Mouse (Mus musculus) lung, embryonic 16.5 days (tissue): ENCODE data around the gene Clmn. TPM values are rescaled to one million over a fixed set of nuclear protein-coding genes. Genes with fewer than 3 reads are reported as not detected.

ENCODE experiments used
- ATAC-seq: fragments of 200-750 bp; cut with Nextera tagmentation; 2 replicates; pipeline ENCODE4 v1.8.0; 2017; ENCODE audit warnings: low read depth, mild to moderate bottlenecking, moderate library complexity
- H3K27ac ChIP-seq: fragments of 300-500 bp; sonication (generic); 2 replicates; pipeline ENCODE4 v1.5.1; 2014; ENCODE audit warnings: mild to moderate bottlenecking, control low read depth, low read length
- H3K27me3 ChIP-seq: fragments of 300-500 bp; sonication (generic); 2 replicates; pipeline ENCODE4 v1.6.1; 2014; ENCODE audit warnings: low read depth, low read length, mixed read lengths; ENCODE audit not compliant: control insufficient read depth, insufficient read depth
- H3K36me3 ChIP-seq: fragments of 300-500 bp; sonication (generic); 2 replicates; pipeline ENCODE4 v1.6.1; 2014; ENCODE audit warnings: low read length; ENCODE audit not compliant: control insufficient read depth, insufficient read depth
- H3K4me1 ChIP-seq: fragments of 300-500 bp; sonication (generic); replicated peaks from 2 replicates; pipeline ENCODE4 v1.6.1; 2014; ENCODE audit warnings: low read length, mixed read lengths; ENCODE audit not compliant: control insufficient read depth, insufficient read depth
- H3K4me2 ChIP-seq: fragments of 300-500 bp; sonication (generic); 2 replicates; pipeline ENCODE4 v1.6.1; 2014; ENCODE audit warnings: low read depth, low read length, control low read depth
- H3K4me3 ChIP-seq: fragments of 300-500 bp; sonication (generic); 2 replicates; pipeline ENCODE4 v1.5.1; 2014; ENCODE audit warnings: mild to moderate bottlenecking, low read length, control low read depth
- H3K9ac ChIP-seq: fragments of 300-500 bp; sonication (generic); 2 replicates; pipeline ENCODE4 v1.6.1; 2014; ENCODE audit warnings: low read length, control low read depth
- H3K9me3 ChIP-seq: fragments of 300-500 bp; sonication (generic); 2 replicates; pipeline ENCODE4 v1.6.1; 2016; ENCODE audit warnings: low read length; ENCODE audit not compliant: control insufficient read depth
- WGBS: fragments of 180-500 bp; shearing (Covaris S2); extraction: QIAGEN DNeasy Blood & Tissue Kit; methylation state at CpG from one replicate; pipeline ENCODE4 v1.1.7; 2014; 5-methylcytosine and 5-hydroxymethylcytosine counted together
- polyA plus RNA-seq: library from polyadenylated mRNA; unstranded; fragments of >200 nt; fragmentation: Nextera tagmentation; extraction: Ambion mirVana; gene quantifications from 2 replicates; pipeline ENCODE4 v1.2.1, GENCODE M21; 2015

The Clmn gene
- polyA plus RNA-seq, 1 experiment from 2014 or later, result 3.4 TPM

- WGBS, result 77% methylated on average over 3 of the region's 3 CpGs
- Histone ChIP-seq H3K36me3 (no peaks in the 10 kb centered on the region), H3K9ac (no peak overlapping the region), H3K9me3 (0 out of 2 replicates have a peak, but pooled peaks cover under 1% of the 10 kb centered on the region), H3K27me3 (no peaks in the 10 kb centered on the region), H3K27ac (peak overlapping the region; percentile 62; the same call in 1 of the 2 replicates), H3K4me1 (peaks cover 14% of the 10 kb centered on the region), H3K4me2 (no peak overlapping the region), H3K4me3 (no peak overlapping the region)
- no peak for ATAC-seq
These were observed 3.6 kb upstream of the Clmn start for GRCm38 (mm10) chr12:104868430-104868829.

GRCm38 (mm10) chr12:104867851-104868250, 3.0 kb upstream of the Clmn start:
- no peaks in the 10 kb centered on the region for H3K27me3 ChIP-seq
- WGBS, result 52% methylated on average over 6 of the region's 6 CpGs
- ATAC-seq, result peak; percentile 77
- peaks cover 3% of the 10 kb centered on the region; the same call in 1 of the 2 replicates for H3K9me3 ChIP-seq
- no peak overlapping the region for H3K9ac ChIP-seq
- no peak overlapping the region for H3K4me2 ChIP-seq
- no peak overlapping the region for H3K4me3 ChIP-seq
- H3K27ac ChIP-seq, result peak overlapping the region; percentile 41
- H3K4me1 ChIP-seq, result peaks cover 14% of the 10 kb centered on the region
- no peaks in the 10 kb centered on the region for H3K36me3 ChIP-seq

DNA sequence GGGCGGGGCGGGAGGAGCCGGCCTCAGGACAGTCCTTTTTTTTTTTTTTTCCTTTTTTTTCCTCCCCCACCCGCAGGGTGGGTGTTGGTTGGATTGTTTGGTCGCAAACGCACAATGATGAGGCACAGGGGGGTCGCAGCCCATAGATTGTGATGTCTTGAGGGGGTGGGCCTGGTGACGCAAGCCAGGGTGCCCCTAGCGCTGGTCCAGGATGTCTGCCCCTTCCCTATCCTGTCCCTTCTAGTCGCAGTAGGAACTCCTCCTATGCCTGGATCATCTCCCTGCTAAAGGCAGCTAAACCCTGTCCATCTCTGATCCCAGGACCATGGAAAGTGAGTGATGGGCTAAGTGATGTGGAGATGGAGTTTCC, 275 bp upstream of the Clmn start:
- Histone ChIP-seq H3K4me3 (peak overlapping the region; percentile 85), H3K27me3 (no peaks in the 10 kb centered on the region), H3K36me3 (no peaks in the 10 kb centered on the region), H3K4me1 (peaks cover 14% of the 10 kb centered on the region), H3K27ac (no peak overlapping the region), H3K9ac (peak overlapping the region; percentile 82), H3K9me3 (peaks cover 3% of the 10 kb centered on the region; the same call in 1 of the 2 replicates), H3K4me2 (peak overlapping the region; percentile 98)
- 2% methylated on average over 6 of the region's 10 CpGs for WGBS
- ATAC-seq, result peak; percentile 36

GRCm38 (mm10) chr12:104863653-104864052, 1.2 kb downstream of the Clmn start:
- WGBS, result 63% methylated on average over 7 of the region's 7 CpGs
- no peaks in the 10 kb centered on the region for H3K36me3 ChIP-seq
- peak overlapping the region; percentile 98 for H3K4me2 ChIP-seq
- peaks cover 16% of the 10 kb centered on the region for H3K4me1 ChIP-seq
- ATAC-seq, result no peak
- H3K9me3 ChIP-seq, result peaks cover 3% of the 10 kb centered on the region; the same call in 1 of the 2 replicates
- H3K27me3 ChIP-seq, result no peaks in the 10 kb centered on the region
- H3K4me3 ChIP-seq, result peak overlapping the region; percentile 85
- no peak overlapping the region for H3K9ac ChIP-seq
- no peak overlapping the region for H3K27ac ChIP-seq

GRCm38 (mm10) chr12:104859140-104859539, 5.7 kb downstream of the Clmn start:
- no peak overlapping the region for H3K27ac ChIP-seq
- no peak overlapping the region for H3K9ac ChIP-seq
- no peak for ATAC-seq
- peaks cover 4% of the 10 kb centered on the region; the same call in 1 of the 2 replicates for H3K4me1 ChIP-seq
- WGBS, result 54% methylated on average over 7 of the region's 7 CpGs
- no peaks in the 10 kb centered on the region for H3K27me3 ChIP-seq
- peaks cover 3% of the 10 kb centered on the region; the same call in 1 of the 2 replicates for H3K9me3 ChIP-seq
- H3K36me3 ChIP-seq, result no peaks in the 10 kb centered on the region
- no peak overlapping the region for H3K4me3 ChIP-seq
- H3K4me2 ChIP-seq, result no peak overlapping the region

GRCm38 (mm10) chr12:104858732-104859131, 6.1 kb downstream of the Clmn start:
- Histone ChIP-seq H3K4me2 (no peak overlapping the region), H3K27ac (no peak overlapping the region), H3K4me1 (peaks cover 4% of the 10 kb centered on the region; the same call in 1 of the 2 replicates), H3K36me3 (no peaks in the 10 kb centered on the region), H3K9me3 (peaks cover 3% of the 10 kb centered on the region; the same call in 1 of the 2 replicates), H3K27me3 (no peaks in the 10 kb centered on the region), H3K9ac (no peak overlapping the region), H3K4me3 (no peak overlapping the region)
- 74% methylated on average over 5 of the region's 5 CpGs for WGBS
- no peak for ATAC-seq

GRCm38 (mm10) chr12:104857614-104858013, 7.3 kb downstream of the Clmn start:
- no peak overlapping the region for H3K4me3 ChIP-seq
- 74% methylated on average over 10 of the region's 10 CpGs for WGBS
- H3K36me3 ChIP-seq, result no peaks in the 10 kb centered on the region
- H3K27ac ChIP-seq, result no peak overlapping the region
- H3K4me1 ChIP-seq, result peaks cover 2% of the 10 kb centered on the region; the same call in 1 of the 2 replicates
- ATAC-seq, result no peak
- H3K9me3 ChIP-seq, result no peaks in the 10 kb centered on the region
- no peaks in the 10 kb centered on the region for H3K27me3 ChIP-seq
- H3K4me2 ChIP-seq, result no peak overlapping the region
- no peak overlapping the region for H3K9ac ChIP-seq

DNA sequence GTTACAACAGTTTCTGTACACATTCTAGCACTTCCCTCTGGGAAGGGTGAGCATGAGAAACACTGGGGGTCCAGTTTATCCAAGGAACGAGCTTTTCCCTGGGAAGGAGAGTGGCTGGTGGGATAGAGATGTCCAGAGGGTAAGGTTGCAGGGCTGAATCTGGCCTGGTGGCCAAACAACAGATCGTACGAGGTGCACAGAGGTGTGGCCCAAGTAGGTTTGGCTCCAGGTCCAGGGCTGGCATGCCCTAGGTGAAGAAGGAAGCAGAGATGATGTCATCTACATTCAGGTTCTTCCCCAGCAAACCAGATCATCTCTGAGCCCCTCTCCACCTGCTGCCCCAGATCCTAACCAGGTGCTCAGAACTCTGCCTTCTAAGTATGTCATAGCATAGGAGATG, 8.3 kb downstream of the Clmn start:
- Histone ChIP-seq H3K27me3 (no peaks in the 10 kb centered on the region), H3K9me3 (no peaks in the 10 kb centered on the region), H3K4me2 (no peak overlapping the region), H3K4me3 (no peak overlapping the region), H3K4me1 (peaks cover 6% of the 10 kb centered on the region), H3K27ac (no peak overlapping the region), H3K9ac (no peak overlapping the region), H3K36me3 (no peaks in the 10 kb centered on the region)
- no peak for ATAC-seq
- 61% methylated on average over 3 of the region's 3 CpGs for WGBS

- 63% methylated on average over 7 of the region's 7 CpGs for WGBS
- Histone ChIP-seq H3K4me2 (no peak overlapping the region), H3K9me3 (no peaks in the 10 kb centered on the region), H3K4me1 (peaks cover 6% of the 10 kb centered on the region), H3K27ac (no peak overlapping the region), H3K36me3 (no peaks in the 10 kb centered on the region), H3K27me3 (no peaks in the 10 kb centered on the region), H3K4me3 (no peak overlapping the region), H3K9ac (no peak overlapping the region)
- no peak for ATAC-seq
These were observed 9.3 kb downstream of the Clmn start for GRCm38 (mm10) chr12:104855548-104855947.

- H3K9me3 ChIP-seq, result no peaks in the 10 kb centered on the region
- H3K9ac ChIP-seq, result no peak overlapping the region
- no peaks in the 10 kb centered on the region for H3K27me3 ChIP-seq
- H3K36me3 ChIP-seq, result no peaks in the 10 kb centered on the region
- no peak overlapping the region for H3K27ac ChIP-seq
- no peak for ATAC-seq
- WGBS, result 76% methylated on average over 2 of the region's 2 CpGs
- no peak overlapping the region for H3K4me3 ChIP-seq
- H3K4me1 ChIP-seq, result peaks cover 6% of the 10 kb centered on the region
- no peak overlapping the region for H3K4me2 ChIP-seq
These were observed 10.1 kb downstream of the Clmn start for GRCm38 (mm10) chr12:104854826-104855225.
